Mouse (Mus musculus): Measurements from ENCODE around the gene Fam104a.

GRCm38 (mm10) chr11:113631302-113631701 is 52.7 kb downstream of the Fam104a start:
- TF ChIP-seq GATA1 (IDR thresholded peaks at IDR 0.05; ENCODE audit: borderline replicate concordance, low read length) (no peak), FLI1 (IDR thresholded peaks at IDR 0.05; ENCODE audit: low read length) (no peak)
